Mouse (Mus musculus): Measurements from ENCODE around the gene Pax3.

Pax3 gene

GRCm38 (mm10) chr1:78196751-78197311 lies at the start of gene Pax3:
Gene Pax3, minus strand, starts transcription at chr1:78197134.
- no peak for DNase-seq (ENCODE audit: low read depth)

DNA sequence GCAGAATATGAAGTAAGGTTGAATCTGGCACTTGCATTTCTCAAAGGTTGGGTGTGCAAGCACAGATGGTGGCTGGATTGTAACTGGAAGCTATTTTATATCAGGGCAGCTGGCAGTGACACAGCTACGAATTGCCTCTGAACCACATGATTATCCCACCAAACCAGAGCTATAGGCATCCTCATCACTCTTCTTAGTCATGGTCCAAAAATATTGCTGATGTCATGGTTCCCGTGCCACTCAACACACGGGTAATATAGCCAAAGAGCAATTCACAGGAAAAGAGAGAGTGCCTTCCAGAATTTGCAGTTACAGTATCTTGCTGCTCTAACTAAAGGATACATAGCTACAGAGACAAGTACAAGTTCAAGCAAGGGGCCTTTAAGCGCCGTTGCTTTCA lies 37.4 kb upstream of the Pax3 start:
- DNase-seq (ENCODE audit: low read depth): no peak

GRCm38 (mm10) chr1:78231901-78232546 lies 35.1 kb upstream of the Pax3 start:
- no peak for DNase-seq (ENCODE audit: low read depth)

GRCm38 (mm10) chr1:78229801-78230200 lies 32.9 kb upstream of the Pax3 start:
- DNase-seq (ENCODE audit: low read depth): no peak

DNA sequence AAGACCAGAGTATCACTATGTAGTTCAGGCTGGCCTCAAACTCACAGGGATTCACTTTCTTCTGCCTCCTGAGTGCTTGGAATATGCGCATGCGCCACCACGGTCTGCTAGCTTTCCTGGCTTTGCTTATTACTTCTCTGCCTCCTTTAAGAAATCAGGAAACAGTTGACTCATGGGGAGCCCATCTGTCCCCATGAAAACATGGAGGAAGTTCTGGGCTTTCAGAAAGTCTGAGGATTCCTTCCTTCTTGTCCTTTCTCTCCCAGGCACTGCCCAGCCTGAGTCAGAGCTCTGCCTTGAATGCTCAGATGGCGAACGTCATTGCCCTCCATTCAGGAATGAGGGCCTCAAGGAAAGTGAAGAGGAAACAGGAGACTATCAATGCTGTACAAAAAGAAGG lies 31.8 kb upstream of the Pax3 start:
- no peak for DNase-seq (ENCODE audit: low read depth)

DNA sequence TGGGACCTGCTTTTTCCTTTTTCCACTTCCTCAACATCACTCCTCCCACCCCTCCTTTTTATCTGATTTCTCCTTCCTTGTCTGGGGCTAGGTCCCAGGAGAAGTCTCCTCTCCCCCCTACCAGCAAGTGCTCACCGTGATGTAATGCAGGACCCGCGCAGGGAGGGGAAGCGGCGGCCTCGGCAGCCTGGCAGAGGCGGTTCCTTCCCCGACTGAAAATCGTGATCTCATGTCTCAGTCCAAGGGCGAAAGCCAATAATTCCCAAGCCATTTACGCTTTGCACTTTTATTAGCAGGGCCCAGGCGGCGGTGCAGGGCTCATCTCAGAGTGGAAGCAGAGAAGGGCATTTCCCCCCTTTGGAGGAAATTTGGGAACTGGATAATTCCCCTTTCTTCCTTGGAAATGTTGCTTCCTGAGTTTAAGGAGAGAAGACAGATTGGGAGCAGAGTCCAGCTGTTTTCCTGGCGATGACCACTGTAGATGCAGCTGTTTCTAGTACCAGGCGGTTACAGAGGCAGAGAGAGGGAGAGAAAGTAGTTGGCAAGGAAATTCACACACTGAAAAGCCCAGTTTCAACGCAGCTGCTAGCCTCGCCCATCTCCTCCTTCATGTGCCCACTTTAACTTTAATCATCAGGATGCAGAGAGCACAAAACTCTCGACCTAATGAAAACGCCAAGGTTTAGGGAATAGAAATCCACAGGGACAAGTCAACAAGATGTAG lies 21.3 kb upstream of the Pax3 start:
- no peak for DNase-seq (ENCODE audit: low read depth)

GRCm38 (mm10) chr1:78217151-78218034 lies 20.5 kb upstream of the Pax3 start:
- no peak for DNase-seq (ENCODE audit: low read depth)

DNA sequence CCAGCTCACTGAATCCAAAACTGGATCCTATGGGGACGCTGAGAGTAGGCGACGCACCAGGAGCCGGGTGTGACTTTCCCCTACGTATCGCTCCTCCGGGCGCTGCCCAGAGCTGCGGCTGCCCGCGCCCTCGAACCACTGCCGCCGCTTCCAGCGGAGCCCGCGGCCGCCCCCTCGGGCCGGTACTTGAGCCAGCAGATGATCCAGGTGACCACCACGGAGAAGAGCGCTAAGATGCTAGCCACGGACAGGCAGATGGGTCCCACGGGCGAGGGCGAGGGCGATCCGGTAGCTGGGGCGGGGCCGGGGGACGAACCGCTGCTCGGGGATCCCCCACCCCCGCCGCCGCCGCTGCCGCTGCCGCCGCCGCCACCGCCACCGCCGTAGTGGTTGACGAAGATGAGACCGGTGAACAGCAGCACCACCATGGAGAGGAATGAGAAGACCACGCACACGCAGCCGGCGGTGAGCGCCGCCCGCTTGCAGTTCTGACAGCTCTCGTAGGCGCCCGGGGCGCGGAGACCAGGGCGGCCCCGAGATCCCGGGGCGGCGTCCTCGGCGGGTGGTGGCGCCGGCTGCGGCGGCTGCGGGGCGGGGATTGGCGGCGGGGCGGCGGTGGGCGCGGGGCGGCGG lies 19.7 kb upstream of the Pax3 start:
- no peak for DNase-seq (ENCODE audit: low read depth)

GRCm38 (mm10) chr1:78215749-78216508 lies 19.0 kb upstream of the Pax3 start:
- no peak for DNase-seq (ENCODE audit: low read depth)

DNA sequence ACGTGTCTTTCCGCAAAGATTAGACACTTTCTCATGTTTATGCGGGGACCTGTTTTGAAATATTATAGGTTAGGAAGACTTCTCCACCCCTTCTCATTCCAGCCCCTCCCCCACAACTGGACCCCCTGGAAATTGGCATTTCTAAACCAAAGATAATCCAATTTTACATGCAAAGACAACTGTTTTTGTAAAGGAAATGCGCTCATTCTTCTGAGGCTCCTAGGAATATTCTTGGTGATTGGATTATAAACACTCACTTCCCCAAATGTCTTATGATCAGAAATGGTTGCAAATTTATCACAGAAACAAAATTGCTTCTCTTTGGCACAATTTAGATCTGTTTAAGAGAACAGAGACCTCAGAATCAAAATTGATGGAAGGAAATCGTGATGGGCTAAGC lies 14.1 kb upstream of the Pax3 start:
- no peak for DNase-seq (ENCODE audit: low read depth)

- DNase-seq (ENCODE audit: low read depth): no peak
These were observed 13.6 kb upstream of the Pax3 start for GRCm38 (mm10) chr1:78210568-78210967.

- no peak for DNase-seq (ENCODE audit: low read depth)
These were observed 11.4 kb upstream of the Pax3 start for GRCm38 (mm10) chr1:78208281-78208814.

- DNase-seq (ENCODE audit: low read depth): no peak
These were observed 7.4 kb upstream of the Pax3 start for GRCm38 (mm10) chr1:78204341-78204740.

- no peak for DNase-seq (ENCODE audit: low read depth)
These were observed 6.8 kb upstream of the Pax3 start for GRCm38 (mm10) chr1:78203622-78204211.

- DNase-seq (ENCODE audit: low read depth): no peak
These were observed 6.2 kb upstream of the Pax3 start for GRCm38 (mm10) chr1:78203086-78203614.

GRCm38 (mm10) chr1:78202466-78203085 lies 5.6 kb upstream of the Pax3 start:
- no peak for DNase-seq (ENCODE audit: low read depth)

DNA sequence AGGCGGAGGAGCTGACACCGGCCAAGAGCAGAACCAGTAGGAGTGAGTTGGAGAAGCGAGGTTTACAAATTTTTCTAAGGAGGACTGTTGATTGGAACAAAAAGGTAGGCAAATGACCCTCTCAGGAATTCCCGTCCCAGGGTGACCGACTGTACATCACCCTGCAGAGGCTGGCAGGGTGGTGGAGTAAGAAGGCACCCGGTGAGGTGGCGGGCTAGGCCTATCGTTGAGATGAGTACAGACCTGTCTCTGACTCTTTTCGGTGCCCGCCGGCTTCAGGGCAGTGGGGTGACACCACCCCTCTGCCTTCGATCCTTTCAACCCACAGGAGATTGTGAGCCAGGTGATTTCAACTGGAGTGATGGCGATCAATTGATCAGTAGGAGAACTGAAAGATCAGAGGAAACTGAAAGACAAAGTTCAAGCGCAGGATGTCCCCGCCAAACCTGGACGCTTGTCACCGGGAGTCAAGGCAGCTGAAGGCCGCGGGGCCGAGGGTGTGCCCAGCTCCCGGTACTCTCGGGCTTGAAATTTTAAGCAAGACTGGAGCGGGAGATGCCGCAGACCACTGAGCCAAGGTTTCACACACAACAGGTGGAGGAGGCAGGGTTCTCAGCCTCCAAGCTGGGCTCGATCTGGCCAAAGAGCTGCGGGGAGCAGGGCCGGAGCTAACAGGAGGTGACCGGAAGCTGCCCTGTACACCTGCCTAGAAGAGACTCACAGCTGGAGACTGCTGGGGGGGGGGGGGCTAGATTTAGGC lies 4.5 kb upstream of the Pax3 start:
- no peak for DNase-seq (ENCODE audit: low read depth)

DNA sequence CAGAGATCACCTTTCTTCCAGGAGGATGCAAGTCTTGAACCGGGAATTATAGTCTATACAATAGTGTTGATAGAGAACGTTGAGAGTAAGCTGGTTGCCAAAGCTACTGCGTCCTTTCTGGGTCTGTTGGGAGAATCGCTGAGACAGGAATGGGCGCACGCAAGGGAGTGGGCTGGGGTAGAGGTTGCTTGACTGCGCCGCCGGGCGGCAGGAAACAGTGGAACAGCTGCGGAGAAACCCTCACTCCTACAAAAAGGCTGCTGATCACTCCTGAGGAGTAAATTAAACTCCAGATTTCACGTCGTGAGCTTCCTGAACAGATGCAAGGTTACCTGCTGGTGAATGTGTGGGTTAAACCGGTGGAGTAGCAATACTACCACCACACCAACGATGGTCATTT lies 3.3 kb upstream of the Pax3 start:
- no peak for DNase-seq (ENCODE audit: low read depth)

DNA sequence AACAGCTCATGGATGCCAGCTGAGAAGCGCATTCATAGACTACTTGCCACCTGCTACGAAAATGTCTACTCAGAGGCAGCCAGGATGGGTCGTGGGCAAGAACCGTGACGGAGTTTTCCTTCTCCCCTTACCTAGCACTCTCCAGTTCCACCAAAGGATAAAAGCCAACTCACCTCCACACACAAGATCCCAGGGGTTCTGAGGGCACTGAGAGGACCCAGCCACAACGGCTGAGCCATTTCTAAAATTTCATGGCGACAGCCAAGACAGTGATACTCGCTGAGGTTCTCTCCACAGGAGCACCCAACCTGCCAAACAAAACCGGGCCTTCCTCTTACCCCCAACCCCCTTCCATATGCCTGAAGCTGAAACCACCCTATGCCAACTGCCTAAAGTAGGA lies 2.3 kb upstream of the Pax3 start:
- DNase-seq (ENCODE audit: low read depth): no peak

Measured in c-Kit-positive CD71-positive TER-119-negative erythroid progenitor cells, embryonic 14.5 days (primary cell).